Comparison of ENCODE assay signal across 10 mouse cellular contexts in genomic region chr9:77828531-77828965, GRCm38 (mm10).
DNase-seq lines count a peak whose midpoint lies in the region; ATAC-seq and TF ChIP-seq lines count a peak whose summit lies in the region.
"Had no signal": no experiment of that assay in that cellular context is flagged by ENCODE, and none has a peak within 500 bp of the region (broad histone marks: within the 10 kb centered on the region; RNA-seq: fewer than 3 reads in every experiment).

No protein-coding gene starts in this region.

- H3K9me3 ChIP-seq in lung, embryonic 14.5 days (ENCODE audit: low read depth, low read length) = no peaks in the 10 kb centered on the region
- H3K9me3 ChIP-seq: stomach, embryonic 15.5 days had no signal

- no peak overlapping the region for H3K4me3 ChIP-seq in lung, embryonic 14.5 days (ENCODE audit: low read depth, low read length)
- H3K4me3 ChIP-seq: heart, adult 2 months; stomach, embryonic 15.5 days had no signal

- H3K4me1 ChIP-seq in lung, embryonic 14.5 days (ENCODE audit: insufficient read depth) = peaks cover 7% of the 10 kb centered on the region; the same call in 1 of the 2 replicates

- no peak overlapping the region for H3K9ac ChIP-seq in lung, embryonic 14.5 days
- H3K9ac ChIP-seq: stomach, embryonic 15.5 days had no signal

- intact Hi-C loops in gastrocnemius, postnatal 36 days (cut with DNase I) = no loop called here

- DNase-seq in gastrocnemius, postnatal 25 days = peak; percentile 35
- DNase-seq in gastrocnemius, postnatal 36 days = no peak
- DNase-seq in spleen, postnatal 36 days (ENCODE audit: low spot score in 2 of 2) = peak; percentile 33 to 44
- no peak for DNase-seq in spleen, adult 18-20 months
- DNase-seq in lung, embryonic 14.5 days = peak; percentile 27
- DNase-seq in embryo, embryonic 10.5 days (ENCODE audit: low spot score) = no peak
- no peak for DNase-seq in urinary bladder, postnatal 25 days (ENCODE audit: low spot score)

- 64% methylated on average over 7 of the region's 7 CpGs for WGBS in lung, embryonic 14.5 days

- H3K27ac ChIP-seq in lung, embryonic 14.5 days (ENCODE audit: low read depth) = no peak overlapping the region
- H3K27ac ChIP-seq: heart, adult 2 months; stomach, embryonic 15.5 days had no signal

- no peaks in the 10 kb centered on the region for H3K27me3 ChIP-seq in lung, embryonic 14.5 days (ENCODE audit: insufficient read depth, low read length)
- H3K27me3 ChIP-seq: stomach, embryonic 15.5 days had no signal

- H3K36me3 ChIP-seq in lung, embryonic 14.5 days (ENCODE audit: insufficient read depth) = no peaks in the 10 kb centered on the region
- H3K36me3 ChIP-seq: stomach, embryonic 15.5 days had no signal

- no peak for TF ChIP-seq CTCF in lung, embryonic 14.5 days (IDR thresholded peaks at IDR 0.05; ENCODE audit: low read depth)

- ATAC-seq in lung, embryonic 14.5 days (ENCODE audit: insufficient read depth) = no peak
- ATAC-seq in erythroblast, adult 5-6 weeks (replicated peaks; ENCODE audit: low FRiP score, poor library complexity, severe bottlenecking) = no peak

- no peak overlapping the region for H3K4me2 ChIP-seq in lung, embryonic 14.5 days
- H3K4me2 ChIP-seq: stomach, embryonic 15.5 days had no signal

Comparison
In these comparisons a context has a peak if more than half of its experiments do, and no peak if none do; other contexts are left out.
1. DNase-seq: peak in gastrocnemius, postnatal 25 days (single experiment), spleen, postnatal 36 days (2 of 2) and lung, embryonic 14.5 days (single experiment); none in gastrocnemius, postnatal 36 days (0 of 2), spleen, adult 18-20 months (0 of 2), embryo, embryonic 10.5 days (single experiment) and urinary bladder, postnatal 25 days (single experiment).